Mouse (Mus musculus) retina, adult 2 months (tissue): ENCODE results near the gene Slc13a4.

ENCODE experiments used
- DNase-seq: peaks from one replicate; pipeline ENCODE4 v3.0.0-alpha.2; 2012; ENCODE audit warnings: low read depth, low spot score

Slc13a4 gene

DNA sequence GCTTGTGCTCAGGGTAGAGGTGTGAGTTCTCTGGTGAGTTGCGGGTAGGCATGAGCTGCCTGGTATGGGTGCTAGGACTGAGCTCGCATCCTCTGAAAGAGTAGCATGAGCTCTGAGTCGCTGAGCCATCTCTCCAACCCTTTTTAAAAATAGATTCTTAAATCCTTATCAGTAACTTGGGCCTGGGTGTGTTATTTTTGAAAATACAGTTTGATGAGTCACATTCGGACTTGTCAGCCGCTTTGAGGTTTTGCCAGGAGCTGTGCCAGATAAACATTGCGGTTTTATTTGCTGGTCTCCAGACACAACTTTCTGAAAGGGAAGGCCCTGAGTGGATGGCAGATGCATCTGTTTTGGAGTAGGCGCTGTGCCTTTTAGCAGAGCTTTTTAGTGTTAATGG, 51.2 kb downstream of the Slc13a4 start:
- no peak for DNase-seq

DNA sequence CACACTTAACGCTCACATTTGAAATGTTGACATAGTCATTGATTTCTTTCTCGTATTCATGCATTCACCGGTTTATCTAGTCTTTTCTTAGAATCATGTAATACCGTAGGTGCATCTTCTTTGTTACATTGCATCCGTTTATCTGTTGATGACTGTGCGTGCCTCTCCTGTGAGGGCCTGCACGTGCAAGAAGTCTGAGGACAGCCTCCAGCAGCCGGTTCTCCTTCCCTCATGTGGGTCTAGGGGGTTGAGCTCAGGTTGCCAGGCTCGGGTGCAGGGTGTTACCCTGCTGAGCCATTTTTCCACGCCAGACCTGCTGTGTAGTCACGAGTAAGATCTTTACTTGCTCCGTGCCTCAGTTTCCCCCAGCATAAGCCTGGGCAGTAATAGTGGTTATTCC, 52.9 kb downstream of the Slc13a4 start:
- DNase-seq = no peak

DNA sequence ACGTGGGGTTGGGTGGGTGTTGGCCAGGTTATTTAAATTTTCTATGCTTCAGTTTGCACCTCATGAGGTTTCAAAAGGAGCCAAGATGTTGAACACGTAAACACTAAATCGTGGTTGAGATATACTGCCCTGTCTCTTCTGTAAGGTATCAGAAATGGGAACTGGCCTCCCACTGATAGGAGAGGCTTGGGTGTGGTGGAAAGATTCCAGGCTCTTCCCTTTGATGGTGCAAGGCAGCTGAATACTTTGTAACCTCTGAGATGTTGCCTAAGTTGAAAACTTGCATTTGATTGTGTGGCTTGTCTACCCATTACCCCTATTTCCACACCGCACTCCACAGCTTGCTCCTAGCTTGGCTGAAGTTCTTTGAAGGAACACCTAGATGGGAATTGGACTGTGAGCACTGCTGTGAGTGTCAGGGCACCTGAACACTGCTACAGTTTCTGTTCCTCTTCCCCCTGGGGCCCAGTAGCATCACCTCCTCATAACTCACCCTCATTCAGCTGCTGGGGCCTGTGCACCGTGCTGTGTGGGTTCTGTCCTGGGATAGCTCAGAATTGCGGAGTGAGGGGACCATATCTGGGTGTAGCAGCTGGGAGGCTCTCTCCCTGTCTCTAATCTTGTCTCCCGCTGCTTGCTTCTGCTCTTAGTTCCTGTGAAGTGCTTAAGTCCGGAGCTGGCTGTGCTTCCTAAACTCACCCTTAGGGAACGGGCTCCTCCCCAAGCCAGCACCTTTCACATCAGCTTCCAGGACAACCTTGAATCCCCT, 53.6 kb downstream of the Slc13a4 start:
- no peak for DNase-seq

DNA sequence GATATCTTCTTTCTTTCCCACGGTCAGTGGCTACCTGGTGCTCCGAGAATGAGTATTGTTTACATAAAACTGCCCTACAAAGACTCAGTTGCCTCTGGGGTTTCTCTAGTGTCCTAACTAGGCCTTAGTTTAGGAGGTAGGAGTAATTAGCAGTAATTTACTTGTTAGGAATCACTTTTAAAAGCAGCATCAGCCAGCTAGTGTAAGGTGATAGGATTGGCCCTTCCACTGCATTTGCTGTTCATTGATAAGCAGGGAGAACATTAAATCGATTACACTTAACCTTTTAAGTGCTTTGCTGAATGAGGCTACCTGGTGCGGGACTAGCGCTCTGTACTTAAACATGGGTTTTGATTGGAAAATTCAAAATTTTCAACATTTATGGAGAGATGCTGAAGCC, 54.5 kb downstream of the Slc13a4 start:
- no peak for DNase-seq

DNA sequence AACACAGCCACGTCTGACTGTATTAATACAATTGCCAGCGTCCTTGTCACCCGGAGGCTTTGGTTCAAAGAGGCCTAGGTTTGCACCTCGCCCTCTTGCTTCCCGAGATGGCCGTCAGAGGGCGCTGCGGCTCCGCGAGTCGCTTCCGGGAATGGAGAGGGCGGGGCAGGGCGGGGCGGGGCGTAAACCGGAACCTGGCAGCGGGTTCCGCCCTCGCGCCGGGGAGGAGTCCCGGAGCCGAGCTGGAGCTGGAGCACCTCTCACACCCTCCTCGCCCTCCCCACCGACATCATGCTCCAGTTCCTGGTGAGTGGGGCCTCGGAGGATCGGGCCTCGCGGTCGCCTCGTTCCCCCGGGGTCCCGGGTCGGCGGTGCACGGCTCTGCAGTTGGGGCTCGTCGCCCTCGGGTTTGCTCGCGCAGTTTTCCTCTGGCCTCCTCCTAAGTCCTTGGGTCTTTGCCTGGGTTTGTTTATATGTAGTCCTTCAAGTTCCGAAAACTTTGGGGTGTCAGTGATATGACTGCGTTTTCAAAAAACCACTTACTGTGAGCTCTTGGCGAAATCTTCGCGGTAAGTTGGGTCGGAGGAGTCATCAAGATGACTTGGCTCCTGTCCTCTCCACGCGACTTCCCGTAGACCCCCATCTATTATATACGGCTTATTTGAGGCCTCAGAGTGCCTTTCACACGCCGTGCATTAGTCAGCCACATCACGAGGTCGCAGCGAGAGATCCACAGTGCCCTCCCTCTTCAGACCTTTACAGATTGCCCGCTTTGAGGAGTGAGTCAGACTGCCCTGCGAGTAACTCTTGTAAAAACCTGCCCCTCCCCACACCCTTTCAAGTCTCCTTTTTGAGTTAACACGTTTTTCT, 55.2 kb downstream of the Slc13a4 start:
- DNase-seq = peak; percentile 77

DNA sequence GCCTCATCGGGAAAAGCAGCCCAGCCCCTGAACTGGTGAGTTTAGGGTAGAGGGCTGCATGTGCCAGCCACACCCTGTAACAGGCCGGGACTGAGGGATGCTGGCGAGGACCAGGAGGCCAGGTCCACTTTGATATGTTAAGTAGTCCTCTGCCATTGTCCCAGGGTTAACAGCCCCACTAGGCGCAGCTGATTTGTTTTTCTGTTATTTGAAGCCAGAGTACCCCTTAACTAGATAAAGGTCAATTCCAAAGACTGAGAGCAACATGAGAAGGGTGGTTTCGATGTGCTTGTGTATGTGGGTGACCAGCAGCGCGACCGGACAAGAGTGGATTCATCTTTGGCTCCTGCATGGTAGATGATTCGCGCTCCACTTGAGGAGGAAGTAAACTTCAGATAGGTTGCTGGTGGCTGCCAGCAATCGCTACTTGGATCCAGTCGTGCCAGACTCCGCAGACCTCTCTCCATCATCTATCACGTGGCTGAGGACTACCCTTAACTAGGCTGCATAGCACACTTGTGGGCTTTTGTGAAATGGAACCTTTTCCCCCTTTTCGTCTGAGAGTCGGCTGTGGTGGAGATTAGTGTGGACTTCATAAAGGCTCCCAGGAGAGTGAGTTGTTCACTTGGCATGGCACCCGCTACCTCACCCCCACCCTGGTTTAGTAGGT, 56.0 kb downstream of the Slc13a4 start:
- DNase-seq = no peak

DNA sequence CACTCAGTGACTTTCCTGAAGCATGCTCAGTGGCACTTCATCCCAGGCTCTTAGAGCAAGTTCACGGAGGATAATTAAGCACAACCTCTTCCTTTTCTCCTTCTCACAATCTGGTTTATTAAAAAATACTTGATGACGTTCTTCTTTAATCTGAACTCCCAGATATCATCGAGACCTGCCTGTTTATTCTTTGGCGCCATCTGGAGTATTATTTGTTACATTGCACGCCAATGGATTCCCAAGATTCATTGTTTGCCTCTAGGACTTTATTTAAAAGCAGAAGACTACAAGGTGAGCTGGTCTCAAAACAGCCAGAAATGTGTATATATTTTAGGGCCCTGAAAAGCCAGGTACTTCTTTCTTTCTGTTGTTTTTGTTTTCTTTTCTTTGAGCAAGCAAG, 62.8 kb downstream of the Slc13a4 start:
- DNase-seq = no peak

DNA sequence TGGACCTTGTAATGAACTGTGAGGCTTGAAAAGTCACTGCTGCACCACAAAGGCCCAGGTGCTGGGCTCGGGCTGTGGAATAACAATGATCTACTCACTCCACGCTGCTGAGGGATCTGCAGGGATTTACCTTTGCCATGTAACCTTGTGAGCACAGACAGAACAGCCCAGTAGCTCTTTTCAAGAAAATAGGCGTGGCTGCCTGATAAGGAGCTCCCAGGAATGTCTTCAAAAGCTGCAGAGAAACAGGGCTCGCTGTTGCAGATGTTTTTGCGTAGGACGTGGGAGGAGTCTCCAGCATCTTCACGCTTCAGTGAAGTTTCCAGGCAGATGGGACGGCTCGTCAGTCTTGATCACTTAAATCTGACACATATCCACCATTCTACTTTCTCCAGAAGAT, 63.9 kb downstream of the Slc13a4 start:
- DNase-seq = no peak

DNA sequence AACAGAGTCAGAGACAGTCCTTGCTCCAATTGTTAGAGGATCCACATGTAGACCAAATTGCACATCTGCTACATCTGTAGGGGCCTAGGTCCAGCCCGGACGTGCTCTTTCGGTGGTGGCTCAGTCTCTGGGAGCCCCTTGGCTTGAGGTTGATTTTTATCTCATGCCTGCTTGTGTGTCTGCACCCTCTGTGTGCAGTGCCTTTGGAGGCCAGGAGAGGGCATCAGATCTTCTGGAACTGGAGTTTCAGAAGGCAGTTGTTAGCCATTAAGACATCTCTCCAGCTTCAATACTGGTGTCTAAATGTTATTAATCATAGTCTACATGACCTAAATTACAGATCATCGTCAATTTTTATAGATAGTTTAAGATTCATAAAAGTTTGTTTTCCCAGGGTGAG, 64.7 kb downstream of the Slc13a4 start:
- no peak for DNase-seq

DNA sequence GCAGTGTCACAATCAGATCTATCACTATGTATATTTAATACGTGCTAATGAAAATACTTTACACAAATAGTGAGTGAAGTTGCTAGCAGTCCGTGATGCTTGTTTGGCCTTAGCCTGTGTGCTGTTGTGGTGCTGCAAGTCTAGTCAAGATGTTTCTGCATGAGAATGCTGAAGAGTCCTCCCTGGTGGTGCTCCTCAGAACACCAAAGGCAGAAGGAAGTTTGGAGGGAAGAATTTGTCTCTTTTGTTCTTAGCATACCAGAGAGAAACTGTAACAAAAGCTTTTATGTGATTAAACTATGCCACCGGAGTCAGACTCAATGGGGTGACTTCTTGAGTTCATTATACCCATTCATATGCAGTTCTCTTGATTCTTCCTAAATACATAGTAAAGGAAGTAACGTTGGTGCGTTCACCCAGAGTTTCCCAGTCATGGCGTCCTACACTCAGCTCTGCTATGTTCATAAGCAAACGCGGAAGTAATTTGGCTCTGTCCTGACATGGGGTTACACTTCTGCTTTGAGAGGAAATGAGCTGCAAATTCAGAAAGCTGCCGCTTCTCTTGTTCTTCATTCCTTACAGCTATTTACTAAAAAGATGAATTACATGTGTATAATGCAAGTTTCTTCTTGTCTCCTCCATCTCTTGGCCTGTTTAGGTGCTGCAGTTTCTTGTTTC, 71.7 kb downstream of the Slc13a4 start:
- DNase-seq = no peak

DNA sequence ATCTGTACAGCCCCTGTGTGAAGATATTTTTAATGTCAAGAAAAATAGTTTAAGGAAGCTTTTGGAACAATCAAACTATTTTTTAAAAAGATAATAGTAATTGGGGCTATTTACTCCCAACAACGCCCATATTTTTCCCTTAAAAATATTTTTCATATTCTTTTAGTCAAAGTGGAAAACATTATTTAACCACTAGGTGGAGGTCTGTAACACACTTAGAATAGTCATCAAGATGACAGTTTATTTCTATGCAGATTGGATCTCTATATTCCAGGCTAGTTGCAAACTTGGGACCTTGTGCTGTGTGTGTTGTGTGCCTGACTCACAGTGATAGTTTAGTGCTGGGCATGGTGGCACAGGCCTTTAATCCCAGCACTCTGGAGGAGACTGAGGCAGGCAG, 78.5 kb downstream of the Slc13a4 start:
- no peak for DNase-seq

DNA sequence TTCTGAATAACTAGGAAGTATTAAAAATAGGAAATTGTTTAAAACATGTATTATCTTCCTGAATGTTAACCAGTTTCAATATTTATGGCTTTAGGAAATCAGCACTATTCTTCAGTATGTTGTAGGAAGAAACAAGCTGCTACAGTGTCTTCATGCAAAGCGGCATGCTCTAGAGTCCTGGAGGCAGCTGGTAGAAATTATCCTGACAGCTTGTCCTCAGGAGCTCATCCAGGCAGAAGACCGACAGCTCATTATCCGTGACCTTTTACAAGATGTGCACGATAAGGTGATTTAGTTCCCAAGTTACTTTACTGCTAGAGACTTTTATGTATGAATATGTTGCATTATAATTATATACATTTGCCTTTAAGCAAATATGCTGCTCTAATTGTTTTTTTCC, 82.2 kb downstream of the Slc13a4 start:
- no peak for DNase-seq
